Mouse (Mus musculus) kidney, adult 8-10 months (tissue): ENCODE results near the gene Igdcc4.

ENCODE experiments used
- DNase-seq, 2 experiments: peaks; one replicate each; pipeline ENCODE4 v3.0.0; 2022

Igdcc4 gene

GRCm38 (mm10) chr9:65111698-65112097 lies 10.4 kb downstream of the Igdcc4 start:
- no peak for DNase-seq

GRCm38 (mm10) chr9:65113694-65114093 lies 12.4 kb downstream of the Igdcc4 start:
- no peak for DNase-seq

- no peak for DNase-seq
Observed at GRCm38 (mm10) chr9:65115891-65116290, 14.6 kb downstream of the Igdcc4 start.

- no peak for DNase-seq
Observed at GRCm38 (mm10) chr9:65117516-65117915, 16.2 kb downstream of the Igdcc4 start.

GRCm38 (mm10) chr9:65120935-65121334 lies 19.6 kb downstream of the Igdcc4 start:
- peak; percentile 26 to 70 for DNase-seq

- DNase-seq, result no peak
Observed at GRCm38 (mm10) chr9:65122545-65122944, 21.3 kb downstream of the Igdcc4 start.

- peak in 1 of 2 experiments; percentile 34 for DNase-seq
Observed at GRCm38 (mm10) chr9:65123552-65124168, 22.4 kb downstream of the Igdcc4 start.

- peak in 1 of 2 experiments; percentile 30 for DNase-seq
Observed at GRCm38 (mm10) chr9:65128123-65128815, 27.0 kb downstream of the Igdcc4 start.

GRCm38 (mm10) chr9:65131717-65132116 lies 30.4 kb downstream of the Igdcc4 start:
- DNase-seq, result no peak

GRCm38 (mm10) chr9:65133739-65134138 lies 32.5 kb downstream of the Igdcc4 start:
- peak; percentile 34 to 78 for DNase-seq

- no peak for DNase-seq
Observed at GRCm38 (mm10) chr9:65135126-65135525, 33.8 kb downstream of the Igdcc4 start.

- no peak for DNase-seq
Observed at GRCm38 (mm10) chr9:65140491-65140890, 39.2 kb downstream of the Igdcc4 start.

- no peak for DNase-seq
Observed at GRCm38 (mm10) chr9:65140936-65141305, 39.6 kb downstream of the Igdcc4 start, which contains the start of gene Igdcc3. Gene Igdcc3 (plus strand): TSS chr9:65141189.

- peak in 1 of 2 experiments; percentile 21 for DNase-seq
Observed at GRCm38 (mm10) chr9:65141306-65141975, 40.2 kb downstream of the Igdcc4 start.

GRCm38 (mm10) chr9:65141976-65142318 lies 40.7 kb downstream of the Igdcc4 start:
- DNase-seq, result no peak

- no peak for DNase-seq
Observed at GRCm38 (mm10) chr9:65142399-65142798, 41.1 kb downstream of the Igdcc4 start.

- no peak for DNase-seq
Observed at GRCm38 (mm10) chr9:65146001-65146400, 44.7 kb downstream of the Igdcc4 start.

GRCm38 (mm10) chr9:65148507-65148906 lies 47.2 kb downstream of the Igdcc4 start:
- DNase-seq, result no peak

GRCm38 (mm10) chr9:65152711-65153330 lies 51.5 kb downstream of the Igdcc4 start:
- no peak for DNase-seq

GRCm38 (mm10) chr9:65153331-65153711 lies 52.0 kb downstream of the Igdcc4 start:
- DNase-seq, result peak; percentile 24 to 32

- DNase-seq, result peak; percentile 21 to 35
Observed at GRCm38 (mm10) chr9:65154692-65155455, 53.6 kb downstream of the Igdcc4 start.

- DNase-seq, result no peak
Observed at GRCm38 (mm10) chr9:65156604-65157003, 55.3 kb downstream of the Igdcc4 start.

- no peak for DNase-seq
Observed at GRCm38 (mm10) chr9:65157631-65158030, 56.3 kb downstream of the Igdcc4 start.
